Mouse (Mus musculus) spleen, postnatal 10 days (tissue): ENCODE measurements around the gene Llcfc1.

Source experiments
- DNase-seq, 2 experiments: peaks; one replicate each; pipeline ENCODE4 v3.0.0; 2021 to 2022; ENCODE audit warnings: low spot score in 2 of 2

The Llcfc1 gene

DNA sequence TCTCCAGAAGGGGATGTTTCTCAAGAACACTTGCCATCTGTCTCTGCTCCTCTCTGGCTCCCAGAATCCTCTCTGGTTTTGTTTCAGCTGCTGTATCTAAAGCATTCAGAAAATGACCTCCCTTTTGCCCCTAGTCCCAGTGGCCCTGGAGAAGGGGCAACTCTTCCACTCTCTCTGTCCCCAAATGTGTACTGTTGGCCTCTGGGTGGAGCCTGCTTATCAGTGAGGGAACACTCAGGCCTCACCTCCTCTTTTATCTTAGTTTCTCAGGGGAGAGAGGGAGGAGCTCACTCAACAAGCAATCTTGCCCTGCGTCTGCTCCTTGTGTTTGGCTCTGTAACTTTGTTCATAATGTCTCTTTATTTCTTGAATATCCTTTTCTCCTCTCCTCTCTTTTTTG is 19.9 kb downstream of the Llcfc1 start, which contains the start of gene Kel:
Kel (minus strand) TSS at position 217 of the 400 bp plus-strand sequence.
- DNase-seq = peak; percentile 75 to 76

DNA sequence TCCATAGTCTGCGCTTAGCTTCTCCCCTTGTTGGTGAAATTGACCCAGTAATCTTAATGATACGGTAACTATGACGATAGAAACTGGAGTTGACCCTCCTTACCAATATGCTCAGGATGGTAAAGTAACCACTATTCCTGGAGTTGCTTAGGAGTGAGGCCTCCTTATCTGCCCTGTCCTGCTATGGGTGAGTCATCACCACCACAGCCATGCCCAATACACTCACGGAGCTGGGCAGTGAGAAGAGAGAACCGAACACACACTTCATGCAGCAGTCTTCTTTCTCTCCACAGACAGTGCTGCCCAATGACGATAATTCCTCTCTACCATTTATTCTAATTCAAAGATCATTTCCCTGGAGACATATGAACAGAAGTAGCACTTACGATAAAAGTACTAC is 22.0 kb downstream of the Llcfc1 start:
- DNase-seq = peak; percentile 50 to 67

GRCm38 (mm10) chr6:41710281-41710680 is 26.1 kb downstream of the Llcfc1 start:
- no peak for DNase-seq

- no peak for DNase-seq
Measured at GRCm38 (mm10) chr6:41721430-41721829, 37.2 kb downstream of the Llcfc1 start.

- peak in 1 of 2 experiments; percentile 62 for DNase-seq
Measured at GRCm38 (mm10) chr6:41727989-41728609, 43.9 kb downstream of the Llcfc1 start.

GRCm38 (mm10) chr6:41734719-41735470 is 50.7 kb downstream of the Llcfc1 start:
- no peak for DNase-seq
